Mouse (Mus musculus): Measurements from ENCODE around the gene Cdh22. TPM values are rescaled to one million over a fixed set of nuclear protein-coding genes. Genes with fewer than 3 reads are reported as not detected.

The Cdh22 gene
- total RNA-seq, 2 experiments from 2014 or later = 0.10 to 0.20 TPM

DNA sequence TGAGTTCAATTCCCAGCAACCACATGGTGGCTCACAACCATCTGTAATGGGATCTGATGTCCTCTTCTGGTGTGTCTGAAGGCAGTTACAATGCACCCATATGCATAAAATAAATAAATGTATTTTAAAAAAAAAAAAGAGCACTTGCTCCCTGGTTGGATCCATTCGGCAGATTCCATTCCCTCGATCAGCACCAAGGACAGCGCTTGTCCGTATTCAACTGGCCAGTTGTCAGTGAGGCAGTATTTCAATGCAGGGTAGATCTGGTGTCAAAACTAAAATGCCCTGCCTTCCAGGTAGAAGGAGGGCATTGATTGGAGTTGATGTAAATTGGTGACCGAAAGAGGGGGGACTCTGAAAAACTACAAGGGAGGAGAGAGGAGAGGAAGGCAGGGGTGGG, 74.2 kb downstream of the Cdh22 start:
- no peak for DNase-seq
- intact Hi-C loops (cut with DNase I) = no loop called here

DNA sequence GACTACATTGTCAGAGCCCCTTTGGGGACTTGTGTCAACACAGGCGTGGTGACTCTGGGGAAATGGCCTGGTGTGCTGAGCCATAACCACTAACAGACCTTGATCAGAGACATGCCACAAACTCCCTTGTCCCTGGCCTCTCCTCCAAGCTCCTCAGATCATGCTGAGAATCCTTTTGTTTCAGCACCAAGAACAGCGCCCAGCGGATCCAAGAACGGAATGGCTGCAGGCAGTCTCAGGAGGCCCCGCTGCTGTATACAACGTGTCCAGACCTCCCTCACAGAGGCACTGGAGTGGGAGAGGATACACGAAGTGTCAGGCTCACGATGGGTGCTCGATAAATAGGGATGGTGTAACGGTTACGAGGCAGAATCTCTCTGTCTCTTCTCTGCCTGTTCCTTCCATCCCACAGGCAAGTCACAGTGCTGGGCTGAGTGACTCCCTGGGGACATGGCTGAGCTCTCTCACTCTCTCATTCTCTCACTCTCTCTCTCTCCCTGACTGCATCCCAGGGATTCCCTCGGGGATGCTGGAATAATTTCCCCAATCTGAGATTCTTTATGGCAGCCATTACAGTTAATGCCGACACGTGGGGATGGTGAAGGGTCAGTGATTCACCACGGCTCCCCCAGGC, 75.5 kb downstream of the Cdh22 start:
- peak; percentile 20 to 23 for DNase-seq
- intact Hi-C loops (cut with DNase I) = no loop called here

DNA sequence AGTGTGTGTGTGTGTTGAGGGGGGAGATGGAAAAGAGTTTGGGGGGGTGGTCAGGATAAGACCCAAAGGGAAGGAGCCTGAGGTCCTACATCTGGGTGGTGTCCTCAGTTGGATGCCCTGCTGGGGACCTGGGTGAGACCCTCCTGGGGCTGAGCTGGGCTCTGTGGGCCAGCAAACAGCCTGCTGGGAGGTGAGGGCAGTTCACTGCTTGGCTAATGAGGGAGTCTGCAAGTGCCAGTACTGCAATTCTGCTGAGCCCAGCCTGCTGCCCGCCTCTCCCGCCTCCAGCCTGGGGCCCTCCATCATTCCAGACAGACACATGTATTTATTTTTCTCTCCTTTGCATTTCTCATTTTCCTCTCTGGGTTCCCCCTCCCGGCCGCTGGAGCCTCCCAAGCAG, 76.3 kb downstream of the Cdh22 start:
- no peak for DNase-seq
- intact Hi-C loops (cut with DNase I) = no loop called here

DNA sequence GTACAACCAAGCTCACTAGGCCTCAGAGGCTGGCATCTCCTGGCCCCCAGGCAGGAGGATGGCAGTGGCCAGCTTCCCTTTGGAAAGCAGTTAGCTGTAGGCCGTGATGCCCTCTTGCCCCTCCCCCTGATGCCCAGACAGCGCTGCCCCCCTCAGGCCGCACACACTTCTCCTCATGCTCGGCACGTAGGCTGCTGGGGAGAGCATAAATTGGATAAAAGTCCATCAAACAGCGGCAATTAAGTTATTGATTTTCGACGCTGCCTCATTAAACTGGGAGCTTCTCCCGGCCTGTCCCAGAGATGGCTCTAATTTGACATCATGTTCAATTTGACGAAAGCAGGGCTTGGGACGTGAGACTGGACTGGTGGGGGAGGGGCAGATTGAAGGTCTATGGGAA, 76.8 kb downstream of the Cdh22 start:
- no peak for DNase-seq
- intact Hi-C loops (cut with DNase I) = no loop called here

DNA sequence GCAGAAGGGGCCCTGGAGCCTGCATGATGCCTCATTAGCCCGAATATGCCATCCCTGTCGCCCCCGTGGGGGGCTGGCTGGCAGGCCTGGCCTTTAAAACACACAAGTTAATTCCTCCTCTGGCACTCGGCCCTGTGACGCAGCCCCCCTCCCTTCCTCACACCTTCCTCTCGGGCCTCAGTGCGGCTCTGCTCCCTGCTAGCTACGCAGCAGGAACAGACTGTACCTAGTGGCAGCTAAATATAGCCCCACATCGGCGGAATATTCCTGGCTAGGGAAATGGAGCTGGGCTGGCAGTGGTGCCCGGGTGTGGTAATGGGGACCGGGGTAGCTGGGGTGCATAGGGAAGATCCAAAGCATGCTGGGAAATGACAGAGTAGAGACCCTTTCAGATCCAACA, 81.6 kb downstream of the Cdh22 start:
- peak; percentile 27 to 45 for DNase-seq

DNA sequence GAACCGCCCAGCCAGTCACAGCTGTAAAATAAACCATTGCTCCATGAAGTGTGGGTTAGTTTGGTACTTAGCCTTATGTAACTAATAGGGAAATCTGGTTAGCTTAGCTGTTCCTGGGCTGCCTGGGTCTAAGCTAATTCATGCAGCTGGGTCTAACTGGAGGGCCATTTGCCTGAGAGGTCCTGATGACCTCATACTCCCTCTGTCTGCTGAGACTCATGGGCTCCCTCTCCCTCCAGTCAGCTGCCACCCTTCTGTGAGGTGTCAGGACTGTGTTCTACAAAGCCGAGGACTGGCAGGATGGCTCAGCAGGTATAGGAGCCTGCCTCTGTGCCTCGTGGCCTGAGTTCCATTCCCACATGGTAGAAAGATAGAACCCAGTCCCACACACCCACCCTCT, 84.9 kb downstream of the Cdh22 start:
- intact Hi-C loops (cut with DNase I) = no loop called here
- DNase-seq = no peak

More for the DNA sequence above, 81.6 kb downstream of the Cdh22 start:
- intact Hi-C loops (cut with DNase I) = no loop called here

DNA sequence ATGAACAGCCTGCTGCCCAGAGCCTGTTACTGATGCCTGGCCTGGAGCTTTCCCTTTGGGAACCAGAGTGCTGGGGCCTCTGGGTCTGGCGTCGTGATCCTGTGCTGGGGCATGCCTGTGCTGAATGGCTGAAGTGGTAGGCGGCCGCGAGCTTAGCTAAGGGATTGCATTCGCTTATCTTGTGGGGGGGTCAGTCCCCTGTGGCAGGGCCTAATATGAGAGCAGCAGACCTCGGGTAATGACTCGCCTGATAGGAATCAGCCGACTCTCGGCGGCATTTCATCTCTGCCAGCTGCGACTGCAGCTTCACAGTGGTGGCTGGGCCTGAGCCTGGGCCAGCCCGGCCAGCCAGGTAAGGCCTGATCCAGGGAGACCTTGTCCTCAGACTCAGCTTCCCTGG, 88.8 kb downstream of the Cdh22 start:
- intact Hi-C loops (cut with DNase I) = no loop called here
- no peak for DNase-seq

DNA sequence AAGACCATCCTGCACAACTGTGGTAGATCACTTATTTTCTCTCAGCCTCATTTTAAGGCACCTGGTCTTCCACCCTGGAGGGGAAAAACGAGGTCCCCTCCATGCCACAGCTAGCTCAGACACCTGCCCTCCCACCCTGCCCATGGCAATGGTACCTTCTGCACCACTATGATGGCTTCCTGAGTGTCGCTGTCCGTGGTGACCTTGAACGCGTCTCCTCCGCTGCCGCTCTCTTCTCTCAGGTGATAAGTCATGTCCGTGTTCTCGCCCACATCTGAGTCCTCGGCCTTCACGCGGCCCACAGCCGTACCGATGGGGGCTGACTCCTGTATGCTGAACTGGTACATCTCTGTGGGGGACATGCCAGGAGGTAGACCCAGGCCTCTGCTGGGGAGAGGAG, 91.2 kb downstream of the Cdh22 start:
- no peak for DNase-seq
- intact Hi-C loops (cut with DNase I) = no loop called here

DNA sequence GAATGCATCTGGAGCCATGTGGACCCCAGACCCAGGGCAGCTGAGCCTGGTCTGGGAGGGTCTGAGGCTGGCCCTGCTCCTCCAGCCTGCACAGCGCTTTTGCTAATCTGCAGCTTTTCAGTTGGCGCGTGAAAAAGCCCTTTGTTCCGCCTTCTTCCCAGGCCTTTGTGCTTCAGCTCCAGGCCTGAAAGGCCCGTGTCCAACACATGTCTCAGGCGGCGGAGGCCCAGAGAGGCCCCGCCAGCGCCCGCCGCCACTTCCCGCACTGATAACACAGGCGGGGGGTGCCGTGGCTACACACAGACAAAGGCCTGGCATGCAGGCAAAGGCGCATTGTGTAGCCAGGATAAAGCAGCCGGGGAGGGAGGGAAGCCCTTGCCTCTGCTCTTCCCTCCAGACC, 98.6 kb downstream of the Cdh22 start:
- no peak for DNase-seq
- intact Hi-C loops (cut with DNase I) = no loop called here

DNA sequence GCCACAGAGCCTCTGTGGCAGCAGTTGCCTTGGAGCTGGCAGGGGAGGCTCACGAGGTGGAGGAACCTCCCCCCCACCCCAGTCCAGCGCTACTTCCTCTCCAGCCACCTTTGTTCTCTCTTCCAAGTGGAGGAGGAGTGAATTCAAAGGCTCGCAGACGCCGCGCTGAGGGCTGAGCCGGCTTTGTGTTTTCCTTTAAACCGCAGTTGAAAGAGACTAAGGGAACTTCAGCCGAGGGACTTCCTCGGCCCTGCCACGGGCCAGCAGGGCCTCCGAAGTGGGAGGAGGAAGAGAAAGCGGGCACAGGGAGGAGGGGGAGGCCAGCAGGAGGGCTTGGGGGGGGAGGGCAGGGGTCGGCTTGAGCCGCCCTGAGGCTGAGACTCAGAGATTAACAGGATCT, 101.1 kb downstream of the Cdh22 start:
- intact Hi-C loops (cut with DNase I) = no loop called here
- DNase-seq = no peak

DNA sequence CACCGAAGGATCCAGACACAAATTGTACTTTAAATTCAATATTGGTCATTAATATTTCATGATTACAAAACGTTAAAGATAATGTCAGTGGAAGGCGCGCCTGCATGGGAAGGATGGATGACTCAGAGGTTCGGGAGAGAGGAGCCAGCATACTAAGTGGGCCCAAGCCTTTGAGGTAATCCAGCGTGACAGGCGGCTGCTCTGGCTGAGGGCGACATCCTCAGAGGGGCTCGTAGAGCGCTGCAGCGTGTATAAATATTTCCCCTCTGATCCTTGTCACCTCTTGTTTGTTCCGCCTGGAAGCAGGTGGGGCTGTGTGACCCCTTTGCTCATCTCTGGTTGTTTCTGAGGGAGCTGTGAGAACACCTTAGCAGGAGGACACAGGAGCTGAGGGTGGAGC, 103.2 kb downstream of the Cdh22 start:
- no peak for DNase-seq
- intact Hi-C loops (cut with DNase I) = no loop called here

DNA sequence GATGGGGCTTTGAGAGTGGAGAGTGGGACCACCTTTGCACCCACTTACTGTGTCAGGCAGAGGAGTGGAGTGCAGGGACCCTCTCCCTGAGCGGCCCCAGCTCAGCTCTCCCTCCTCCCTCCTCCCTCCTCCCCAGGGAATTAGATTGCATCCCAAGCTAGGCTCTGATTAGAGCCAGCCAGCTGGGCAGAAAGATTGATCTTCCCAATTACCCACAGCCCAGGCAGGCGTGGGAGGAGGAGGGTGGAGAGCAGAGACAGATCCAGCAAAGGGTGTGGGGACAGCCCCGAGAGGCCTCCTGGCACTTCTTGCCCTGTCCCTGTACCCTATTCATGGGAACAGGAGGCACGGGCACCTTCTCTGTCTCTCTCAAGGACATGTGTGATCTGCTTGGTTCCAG, 105.5 kb downstream of the Cdh22 start:
- intact Hi-C loops (cut with DNase I) = no loop called here

DNA sequence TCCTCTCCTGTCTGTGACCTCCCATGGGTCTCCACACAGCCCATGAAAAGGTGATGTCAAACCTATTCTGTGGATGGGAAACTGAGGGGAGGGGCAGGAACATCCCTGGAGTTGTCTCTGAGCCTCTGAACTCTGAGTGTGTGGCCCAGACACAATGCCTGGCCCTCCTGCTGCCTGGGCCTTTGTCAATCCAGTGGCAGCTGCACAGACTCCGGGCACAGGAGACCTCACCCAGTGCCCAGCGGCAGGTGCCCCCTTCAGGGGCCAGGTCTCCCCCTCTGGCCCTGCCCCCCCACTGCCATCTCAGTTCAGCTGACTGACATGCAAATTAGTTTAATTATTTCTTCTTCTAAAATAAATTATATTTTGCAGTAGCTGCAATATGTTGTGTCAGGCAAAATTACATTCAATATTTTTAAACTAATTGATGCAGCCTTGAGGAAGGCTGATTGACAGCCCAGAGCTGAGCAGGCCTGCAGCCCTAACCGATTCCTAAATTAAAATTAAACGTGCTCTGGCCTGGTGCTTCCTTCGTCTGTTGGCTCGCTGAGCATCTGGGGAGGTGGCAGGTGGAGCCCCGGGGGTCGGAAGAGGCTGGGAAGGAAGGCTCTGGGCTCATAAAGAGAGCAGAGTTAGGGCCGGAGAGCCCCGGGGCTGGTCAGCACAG, 107.6 kb downstream of the Cdh22 start:
- intact Hi-C loops (cut with DNase I) = no loop called here
- DNase-seq = no peak

More for the DNA sequence above, 105.5 kb downstream of the Cdh22 start:
- no peak for DNase-seq

DNA sequence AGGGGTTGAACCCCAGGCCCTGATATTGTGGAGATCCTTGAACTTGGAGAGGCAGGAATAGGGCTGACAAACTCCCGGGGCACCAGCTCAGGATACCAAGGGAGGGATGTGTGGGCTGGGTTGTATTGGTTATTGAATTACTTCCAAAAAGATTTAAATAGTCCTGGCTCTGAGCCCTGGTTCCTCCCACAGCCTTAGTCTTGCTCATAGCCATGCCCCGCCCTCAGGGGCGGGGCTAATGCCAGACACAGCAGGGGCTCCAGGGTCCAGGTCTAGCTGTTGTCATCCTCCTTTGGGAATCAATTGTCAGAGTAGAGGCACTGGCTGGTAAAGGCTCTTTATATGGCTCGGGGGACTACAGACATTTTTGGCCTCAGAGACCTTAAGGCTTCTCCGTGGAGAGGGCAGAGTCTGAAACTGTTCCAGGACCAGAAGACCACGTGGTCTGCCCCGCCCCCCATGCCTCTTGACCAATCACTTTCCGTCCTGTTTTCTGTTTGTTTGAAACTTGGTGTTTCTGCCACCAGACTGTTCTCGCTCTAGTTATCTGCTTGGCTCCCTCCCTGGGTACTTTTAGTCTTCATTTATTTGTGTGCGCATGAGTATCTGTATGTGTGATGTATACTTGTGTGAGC, 113.3 kb downstream of the Cdh22 start:
- no peak for DNase-seq
- intact Hi-C loops (cut with DNase I) = no loop called here

DNA sequence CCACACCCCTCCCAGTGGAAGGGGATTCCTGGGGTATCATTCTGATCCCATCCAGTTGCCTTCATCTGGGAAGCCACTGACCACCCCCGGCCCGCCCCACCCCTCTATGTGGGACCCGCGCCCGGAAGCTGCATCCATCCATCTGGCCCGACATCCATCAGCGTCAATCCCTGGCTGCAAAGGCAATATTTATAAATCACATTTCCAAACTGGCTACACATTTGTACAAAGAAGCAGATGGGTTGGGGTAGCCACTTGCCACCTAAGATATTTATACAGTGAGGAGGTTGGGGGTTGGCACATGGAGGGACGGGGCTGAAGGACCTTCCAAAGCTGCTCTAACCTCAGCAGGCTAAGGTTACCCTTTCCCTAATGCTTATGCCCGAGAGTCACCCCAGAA, 113.9 kb downstream of the Cdh22 start:
- no peak for DNase-seq
- intact Hi-C loops (cut with DNase I) = no loop called here

DNA sequence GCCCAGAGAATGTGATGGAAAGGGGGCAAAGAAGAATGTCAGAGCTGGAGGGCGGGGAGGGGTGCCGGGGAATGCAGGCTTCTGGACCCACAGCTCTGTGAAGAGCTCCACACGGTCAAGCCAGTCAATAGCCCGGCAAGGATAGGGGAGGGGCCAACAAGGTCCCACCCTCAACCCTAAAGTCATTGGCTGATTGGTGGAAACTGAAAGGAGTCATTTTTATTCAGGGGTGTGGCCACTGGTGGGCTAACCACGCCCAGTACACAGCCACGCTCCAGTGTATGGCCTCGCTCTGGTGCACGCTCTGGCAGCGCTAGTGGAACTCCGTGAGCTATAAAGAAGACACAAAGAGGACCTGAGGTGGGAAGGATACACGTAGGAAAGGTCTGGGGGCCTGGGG, 120.9 kb downstream of the Cdh22 start:
- intact Hi-C loops (cut with DNase I) = no loop called here

DNA sequence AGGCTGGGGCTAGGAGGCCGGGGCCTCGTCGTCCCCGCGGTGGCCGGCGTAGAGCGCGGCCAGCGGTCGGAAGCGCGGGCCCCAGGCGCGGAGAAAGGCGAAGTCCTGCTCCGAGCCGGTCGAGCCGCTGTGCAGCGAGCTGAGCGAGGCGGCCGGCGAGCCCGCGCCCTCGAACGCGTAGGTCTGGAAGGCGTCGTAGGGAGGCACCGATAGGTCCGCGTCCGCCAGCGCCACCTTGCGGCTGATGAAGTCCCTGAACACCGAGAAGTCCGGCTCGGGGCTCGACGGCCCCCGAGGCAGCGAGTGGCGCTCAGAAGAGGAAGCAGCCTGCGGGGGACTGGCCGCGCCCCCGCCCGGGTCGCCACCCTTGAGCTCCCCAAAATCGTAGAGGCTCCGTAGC, 122.5 kb downstream of the Cdh22 start:
- intact Hi-C loops (cut with DNase I) = no loop called here
- DNase-seq = peak; percentile 73 to 78

More for the DNA sequence above, 120.9 kb downstream of the Cdh22 start:
- DNase-seq = no peak

DNA sequence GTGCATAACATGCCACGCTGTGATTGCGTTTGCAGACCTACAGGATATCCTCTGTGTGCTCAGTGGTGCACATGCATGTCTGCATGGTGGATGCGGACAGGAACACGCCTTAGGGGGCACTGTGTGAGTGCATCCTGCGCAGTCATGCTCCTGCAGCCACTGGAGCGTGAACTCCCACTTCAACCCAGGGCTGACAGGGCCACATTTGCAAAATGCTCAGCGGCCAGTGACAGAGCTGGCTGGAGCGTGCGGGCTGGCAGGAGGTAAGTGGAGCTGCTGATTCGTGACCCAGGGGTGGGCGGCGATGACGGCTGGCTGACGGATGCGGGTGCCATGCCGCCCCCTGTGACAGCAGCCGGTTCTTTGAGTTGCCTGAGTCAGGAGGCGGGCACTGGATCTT, 128.1 kb downstream of the Cdh22 start:
- intact Hi-C loops (cut with DNase I) = no loop called here
- DNase-seq = no peak

DNA sequence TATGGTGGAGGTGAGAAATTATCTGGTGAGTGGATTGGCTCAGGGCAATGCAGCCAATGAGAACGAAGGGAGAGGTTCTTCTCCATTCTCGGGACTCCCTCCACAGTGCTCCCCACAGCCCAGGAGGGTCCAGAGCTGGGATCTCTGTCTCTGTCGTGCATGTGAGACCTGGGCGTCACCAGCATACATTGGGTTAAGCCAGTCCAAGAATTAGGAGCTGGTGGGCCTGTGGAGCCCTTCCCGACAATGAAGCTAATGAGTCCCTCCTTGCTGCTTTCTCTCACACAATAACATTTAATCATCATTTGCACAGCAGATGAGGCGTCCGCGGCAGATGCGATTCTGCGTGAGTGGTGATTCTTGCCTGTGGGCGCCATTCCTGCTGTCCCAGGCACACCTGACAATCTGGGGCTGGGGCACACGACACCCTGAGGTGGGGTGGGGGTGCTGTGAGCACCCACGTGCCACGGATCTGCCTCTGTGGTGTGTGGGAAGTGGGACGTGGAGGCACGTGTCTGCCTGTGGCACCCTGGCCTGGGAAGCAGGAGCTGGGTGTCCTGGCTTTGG, 129.1 kb downstream of the Cdh22 start:
- intact Hi-C loops (cut with DNase I) = no loop called here
- DNase-seq = no peak

DNA sequence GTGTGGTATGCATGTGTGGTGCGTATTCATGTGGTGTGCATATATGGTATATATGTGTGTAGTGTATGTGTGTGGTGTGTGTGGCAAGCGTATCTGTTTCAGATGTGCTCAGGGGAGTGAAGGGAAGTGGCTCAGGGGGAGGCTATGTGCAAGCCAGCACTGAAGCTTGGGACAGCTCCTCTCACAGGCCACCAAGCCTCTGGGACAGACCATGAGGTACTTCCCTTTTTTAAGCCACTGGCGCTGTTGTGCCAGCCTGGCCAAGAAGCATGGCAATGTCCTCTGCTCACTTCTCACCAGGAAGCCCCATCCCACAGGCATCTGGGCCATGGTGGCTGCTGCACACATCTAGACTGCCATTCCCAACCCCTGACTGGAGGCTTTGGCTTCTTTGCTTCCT, 131.7 kb downstream of the Cdh22 start:
- intact Hi-C loops (cut with DNase I) = no loop called here
- no peak for DNase-seq

DNA sequence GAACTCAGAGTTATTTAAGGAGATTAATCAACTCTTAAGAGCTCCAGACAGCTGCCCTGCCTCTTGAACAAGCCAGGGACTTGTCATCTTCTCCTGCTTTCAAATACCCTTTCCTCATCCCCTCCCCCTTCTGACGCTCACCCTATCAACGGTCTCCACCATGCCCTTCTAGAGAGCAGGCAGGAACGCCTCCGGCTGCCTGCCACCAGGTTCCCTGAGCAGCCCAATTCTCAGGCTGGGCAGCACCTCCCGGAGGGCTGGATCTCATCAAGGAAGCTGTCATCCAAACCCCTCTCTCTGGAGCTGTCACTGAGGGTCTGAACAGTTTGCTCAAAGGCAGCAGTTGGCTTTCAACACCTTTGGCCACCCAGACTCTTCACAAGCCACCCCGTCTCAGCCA, 133.9 kb downstream of the Cdh22 start:
- DNase-seq = no peak
- intact Hi-C loops (cut with DNase I) = no loop called here

DNA sequence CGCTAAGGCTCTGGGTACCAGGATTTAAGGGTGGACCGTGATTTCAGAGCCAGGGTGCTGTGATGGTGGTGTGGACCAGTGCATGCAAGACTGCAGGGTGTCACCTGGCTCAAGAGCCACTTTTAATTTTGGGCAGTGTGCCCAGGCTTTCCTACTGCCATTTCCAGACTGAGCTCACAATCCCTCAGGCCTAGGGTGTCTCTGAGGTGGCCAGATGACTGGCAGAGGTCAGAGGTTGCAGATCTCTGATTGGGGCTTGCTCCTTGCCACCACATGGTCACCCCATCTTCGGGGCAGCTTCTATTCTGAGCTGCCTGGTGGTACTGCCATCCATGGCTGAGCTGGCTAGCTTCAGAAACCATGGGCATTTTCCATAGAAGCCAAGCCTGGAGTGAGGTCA, 135.8 kb downstream of the Cdh22 start:
- no peak for DNase-seq
- intact Hi-C loops (cut with DNase I) = no loop called here
